Mouse (Mus musculus) cerebellum, adult 9-11 months (tissue): ENCODE measurements around the gene Hes1.

Experiments
- DNase-seq: peaks from one replicate; pipeline ENCODE4 v3.0.0; 2022

Hes1 gene

DNA sequence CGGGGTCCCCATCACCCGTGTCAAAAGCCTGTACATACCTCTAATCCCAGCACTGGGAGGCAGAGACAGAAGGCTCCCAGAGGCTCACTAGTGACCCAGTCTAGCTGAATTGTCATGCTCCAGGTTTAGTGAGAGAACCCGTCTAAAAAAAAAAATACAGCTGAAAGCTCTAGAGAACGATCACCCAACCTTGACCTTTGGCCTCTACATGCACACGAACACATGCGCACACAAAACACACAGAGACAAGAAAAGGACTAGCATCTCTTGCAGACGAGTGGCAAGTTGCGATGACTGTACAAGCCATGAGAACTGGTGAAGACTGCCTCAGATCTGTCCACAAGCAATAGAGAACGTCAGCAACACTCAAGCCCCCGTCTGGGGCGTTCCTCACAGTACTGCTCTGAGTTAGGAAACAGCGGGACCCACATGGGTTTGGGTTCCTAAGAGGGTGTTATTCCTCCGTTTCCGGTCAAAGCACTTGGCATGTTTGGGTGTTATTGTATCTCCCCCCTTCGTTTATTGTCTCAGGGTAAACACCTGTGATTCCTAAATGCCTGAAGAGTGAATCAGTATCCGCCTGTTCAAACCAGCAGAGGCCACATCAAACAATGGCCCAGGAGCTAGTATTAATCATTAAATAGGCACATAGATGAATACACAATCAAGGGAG is 11.2 kb upstream of the Hes1 start:
- DNase-seq = no peak

- DNase-seq = no peak
Observed at GRCm38 (mm10) chr16:30054541-30054940, 9.6 kb upstream of the Hes1 start.

DNA sequence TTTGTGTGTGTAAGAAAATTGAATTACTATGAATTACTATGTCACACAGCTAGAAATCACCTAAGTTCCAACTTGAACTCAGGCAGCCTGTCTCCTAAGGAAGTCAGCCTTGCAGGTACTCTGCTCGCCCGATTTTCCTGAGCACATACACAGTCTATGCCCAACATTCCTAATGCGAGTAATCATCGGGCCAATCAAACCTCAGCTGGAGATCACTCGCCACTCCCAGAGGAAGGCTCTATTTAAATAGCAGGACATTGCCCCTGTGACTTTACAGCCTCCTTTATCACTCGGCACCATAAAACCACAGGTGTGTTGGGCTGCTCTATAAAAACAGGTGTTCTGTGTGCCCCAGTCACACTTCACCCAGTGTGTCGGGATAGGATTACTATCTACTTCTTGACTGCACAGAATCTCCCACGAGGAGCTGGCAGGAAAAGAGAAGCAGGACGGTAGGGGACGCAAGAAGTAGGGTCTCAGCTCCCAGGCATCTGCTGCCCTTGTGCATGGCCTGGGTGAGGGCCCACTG is 8.8 kb upstream of the Hes1 start:
- no peak for DNase-seq

DNA sequence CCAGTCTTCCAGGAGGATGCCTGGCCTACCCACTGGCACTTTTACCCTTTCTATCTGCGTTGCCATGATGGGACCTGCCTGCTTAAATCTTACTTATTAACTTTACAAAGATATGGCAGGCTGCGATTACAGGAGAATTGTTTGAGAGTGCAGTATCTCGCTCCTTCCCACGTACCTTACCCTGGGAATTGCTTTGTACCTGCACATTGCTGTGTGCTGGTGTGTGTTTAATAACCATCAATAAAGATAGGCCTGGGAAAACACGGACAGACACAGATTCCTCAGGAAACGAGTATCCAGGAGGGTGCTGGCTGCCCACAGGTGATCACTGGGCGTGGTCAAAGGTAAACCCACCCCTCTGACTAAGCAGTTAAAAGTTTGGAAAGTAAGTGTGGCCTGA is 8.3 kb upstream of the Hes1 start:
- DNase-seq = no peak

DNA sequence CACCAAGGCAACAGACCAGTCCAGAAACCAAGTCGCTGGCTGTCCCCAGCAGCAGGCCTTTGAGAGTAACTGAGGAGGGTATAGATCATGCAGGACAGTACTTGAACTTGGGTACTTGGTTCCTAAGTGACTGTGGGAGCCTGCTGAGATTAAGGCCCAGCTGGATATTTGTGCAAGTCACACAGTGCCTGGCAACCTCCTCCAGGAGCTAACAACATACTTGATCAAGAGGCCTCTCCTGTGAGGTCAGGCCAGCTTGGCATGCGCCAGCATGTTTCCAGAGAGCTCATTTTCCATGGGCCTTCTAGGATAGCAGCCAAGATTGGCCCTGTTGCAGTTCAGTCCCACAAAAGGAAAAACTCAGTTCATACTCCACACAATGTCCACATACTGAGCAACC is 7.3 kb upstream of the Hes1 start:
- DNase-seq = no peak

DNA sequence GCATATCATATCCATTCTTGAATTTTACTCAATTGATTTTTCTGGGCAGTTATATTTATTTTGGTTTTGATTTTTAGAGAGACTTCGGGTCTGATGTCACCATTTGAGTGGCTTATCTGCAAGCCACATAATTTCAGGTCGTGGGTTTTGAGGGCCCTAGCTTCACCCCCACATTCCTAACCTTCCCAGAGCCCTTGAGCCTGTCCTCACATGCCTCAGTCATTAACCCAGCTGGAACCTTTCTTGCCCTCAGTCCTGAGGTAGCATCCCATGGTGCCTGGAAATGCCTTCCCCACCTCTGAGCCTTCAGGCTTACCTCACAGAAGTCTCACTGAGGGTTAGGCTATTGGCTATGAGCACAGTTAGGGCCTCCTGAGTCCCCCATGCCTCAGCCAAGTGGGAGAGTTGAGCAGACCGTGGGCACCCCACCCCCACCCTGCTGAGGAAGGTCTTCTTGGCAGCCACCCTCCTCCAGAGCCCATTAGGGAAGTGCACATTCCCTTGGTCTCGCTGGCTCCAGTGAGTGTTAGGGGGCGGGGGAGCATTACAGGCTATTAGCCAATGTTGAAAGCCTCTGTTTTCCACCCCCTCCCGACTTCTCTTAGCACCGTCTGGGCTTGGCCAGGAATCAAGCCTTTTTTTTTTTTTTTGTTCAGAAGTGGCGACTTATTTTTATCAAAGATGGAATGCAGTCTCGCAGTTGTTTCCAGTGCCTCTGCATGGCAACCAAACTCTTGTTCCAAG is 5.0 kb upstream of the Hes1 start:
- no peak for DNase-seq

DNA sequence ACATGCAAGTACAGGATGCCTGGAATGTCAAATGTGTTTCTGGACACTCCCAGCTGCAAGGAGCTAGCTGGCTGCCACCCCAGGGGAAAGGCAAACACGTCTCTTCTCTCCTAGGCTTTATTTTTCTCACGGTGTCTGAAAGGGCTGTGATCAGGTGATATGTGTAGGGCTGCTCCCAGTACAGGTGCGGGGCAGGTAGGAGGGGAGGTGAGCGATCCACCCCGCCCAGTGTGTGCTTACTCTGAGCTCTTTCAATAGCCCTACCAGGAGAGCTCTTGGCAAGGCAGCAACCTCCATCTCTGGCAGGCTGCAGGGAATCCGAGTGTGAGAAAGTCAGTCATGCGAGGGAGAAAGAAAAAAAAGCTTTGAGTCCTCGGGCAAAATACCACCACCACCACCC is 3.8 kb upstream of the Hes1 start:
- no peak for DNase-seq

DNA sequence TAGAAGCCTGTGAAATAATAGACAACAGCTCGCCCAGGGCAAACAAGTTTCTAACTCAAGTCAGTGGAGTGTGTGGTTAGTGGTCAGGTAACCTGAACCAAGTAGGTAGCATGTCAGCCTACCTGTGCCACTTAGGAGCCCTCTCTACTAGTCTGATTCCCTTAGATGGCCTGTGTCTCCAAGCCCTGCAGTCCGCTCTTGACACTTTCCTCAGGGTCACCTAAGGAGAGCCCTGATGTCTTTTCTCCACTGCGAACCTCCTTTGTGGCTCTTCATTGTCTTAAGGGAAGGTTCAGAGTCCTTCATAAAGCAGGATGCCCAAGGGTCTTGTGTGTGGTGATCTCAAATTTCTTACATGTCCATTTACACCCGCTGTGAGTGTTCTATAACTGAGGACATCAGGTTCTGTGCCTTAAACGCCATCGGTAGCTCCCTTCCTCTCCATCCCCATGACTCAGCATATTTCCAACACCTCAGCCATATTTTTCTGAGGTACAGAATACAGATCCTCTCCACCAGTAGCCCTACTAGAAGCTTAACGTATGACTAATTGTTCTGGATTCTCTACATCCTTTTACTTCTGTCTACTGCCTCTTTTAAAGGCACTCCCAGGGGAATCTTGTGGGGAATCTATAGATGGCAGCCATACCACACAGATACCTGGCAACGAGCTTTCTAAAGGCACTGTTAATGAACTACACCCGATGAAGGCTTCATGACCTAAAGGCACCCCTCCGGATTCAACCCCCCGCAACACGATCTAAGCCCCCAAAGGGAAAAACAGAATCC is 1.7 kb upstream of the Hes1 start:
- DNase-seq = no peak

DNA sequence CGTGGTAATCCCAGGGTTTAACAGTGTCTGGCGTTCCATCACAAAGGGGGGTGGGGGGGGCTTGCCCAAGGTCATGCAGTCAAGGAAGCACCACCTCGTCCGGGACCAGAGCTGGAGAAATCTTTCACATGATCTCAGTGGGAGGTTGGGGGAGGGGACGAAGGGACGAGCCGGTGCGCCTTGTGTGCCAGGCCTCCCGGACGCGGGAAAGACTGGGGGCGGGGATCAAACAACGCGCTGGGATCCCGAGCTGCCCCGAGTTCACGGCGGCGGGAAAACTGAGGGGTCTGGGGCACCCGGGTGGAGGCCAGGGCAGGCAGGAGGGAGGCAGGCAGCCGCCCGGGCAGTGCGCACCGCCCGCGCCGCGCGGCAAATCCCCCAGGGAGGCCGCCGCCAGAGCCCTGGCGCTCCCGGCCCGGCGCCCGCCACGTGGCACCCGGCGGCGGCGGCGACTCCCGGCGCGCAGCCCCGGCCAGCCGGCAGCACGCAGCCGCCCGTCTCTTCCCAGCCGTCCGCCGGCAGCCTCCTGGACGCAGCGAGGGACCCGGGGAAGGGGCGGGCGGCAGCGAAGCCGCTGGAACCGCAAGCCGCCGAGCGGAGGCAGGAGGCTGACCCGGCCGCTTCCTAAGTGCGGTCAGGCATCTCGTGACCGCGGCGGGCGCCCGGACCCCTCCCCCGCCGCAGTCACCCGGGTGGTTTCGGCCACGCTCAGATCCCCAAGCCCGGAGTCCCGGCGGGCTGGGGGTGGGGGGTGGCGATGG is 883 bp upstream of the Hes1 start:
- DNase-seq = peak; percentile 58

DNA sequence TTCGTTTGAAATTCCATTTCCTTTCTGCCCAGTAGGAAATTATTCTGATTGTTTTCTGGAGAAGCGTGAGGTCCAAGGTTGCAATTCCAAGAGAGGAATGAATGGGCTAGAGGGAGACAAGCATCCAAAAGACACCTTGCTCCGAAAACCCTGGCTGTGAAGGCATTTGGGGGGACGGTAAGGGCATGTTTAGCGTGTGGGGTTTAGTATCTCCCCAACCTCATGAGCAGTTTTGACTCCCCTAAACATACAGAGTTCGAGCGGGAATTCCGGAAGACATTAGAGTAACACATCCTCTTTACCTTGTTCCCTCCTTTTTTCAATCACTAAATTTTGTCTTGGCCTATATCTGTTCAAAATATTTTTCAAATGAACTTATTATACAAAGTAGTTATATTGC is 429 bp downstream of the Hes1 start:
- DNase-seq = no peak

DNA sequence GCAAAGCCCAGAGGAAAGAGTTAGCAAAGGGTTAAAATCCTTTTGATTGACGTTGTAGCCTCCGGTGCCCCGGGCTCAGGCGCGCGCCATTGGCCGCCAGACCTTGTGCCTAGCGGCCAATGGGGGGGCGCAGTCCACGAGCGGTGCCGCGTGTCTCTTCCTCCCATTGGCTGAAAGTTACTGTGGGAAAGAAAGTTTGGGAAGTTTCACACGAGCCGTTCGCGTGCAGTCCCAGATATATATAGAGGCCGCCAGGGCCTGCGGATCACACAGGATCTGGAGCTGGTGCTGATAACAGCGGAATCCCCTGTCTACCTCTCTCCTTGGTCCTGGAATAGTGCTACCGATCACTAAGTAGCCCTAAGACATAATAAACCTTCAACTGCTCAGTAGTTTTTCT is 893 bp downstream of the Hes1 start:
- DNase-seq = peak; percentile 73

GRCm38 (mm10) chr16:30065537-30066183 is 1.5 kb downstream of the Hes1 start:
- peak; percentile 24 for DNase-seq

DNA sequence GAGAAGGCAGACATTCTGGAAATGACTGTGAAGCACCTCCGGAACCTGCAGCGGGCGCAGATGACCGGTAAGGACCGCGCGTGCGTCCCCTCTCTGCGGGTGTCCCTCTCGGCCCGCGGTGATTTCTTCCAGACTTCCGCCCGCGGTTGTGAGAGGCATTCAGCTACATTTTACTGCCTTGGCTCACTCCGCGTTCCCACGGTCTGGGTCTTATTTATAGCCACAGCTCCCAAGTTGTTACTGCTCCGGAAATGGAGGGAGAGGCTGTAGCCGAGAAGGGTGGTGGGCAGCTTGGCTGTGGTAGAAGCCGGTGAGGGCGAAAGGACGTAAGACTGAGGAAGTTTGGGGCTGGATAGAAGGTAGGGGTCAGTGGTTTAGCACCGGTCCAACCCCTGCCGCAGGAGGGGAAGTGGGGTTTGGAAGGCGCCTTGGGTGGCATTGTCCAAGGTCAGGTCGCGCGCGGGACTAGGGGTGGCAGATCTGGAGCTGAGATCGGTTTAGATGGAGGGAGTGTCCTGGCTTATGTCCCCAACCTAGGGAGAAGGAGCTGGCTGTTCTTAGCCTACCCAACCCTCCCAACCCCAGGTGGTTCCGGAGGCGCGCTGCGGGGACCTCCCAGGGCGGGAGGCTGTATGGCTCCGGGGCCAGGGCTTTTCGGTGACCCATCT is 2.1 kb downstream of the Hes1 start:
- DNase-seq = peak; percentile 60

DNA sequence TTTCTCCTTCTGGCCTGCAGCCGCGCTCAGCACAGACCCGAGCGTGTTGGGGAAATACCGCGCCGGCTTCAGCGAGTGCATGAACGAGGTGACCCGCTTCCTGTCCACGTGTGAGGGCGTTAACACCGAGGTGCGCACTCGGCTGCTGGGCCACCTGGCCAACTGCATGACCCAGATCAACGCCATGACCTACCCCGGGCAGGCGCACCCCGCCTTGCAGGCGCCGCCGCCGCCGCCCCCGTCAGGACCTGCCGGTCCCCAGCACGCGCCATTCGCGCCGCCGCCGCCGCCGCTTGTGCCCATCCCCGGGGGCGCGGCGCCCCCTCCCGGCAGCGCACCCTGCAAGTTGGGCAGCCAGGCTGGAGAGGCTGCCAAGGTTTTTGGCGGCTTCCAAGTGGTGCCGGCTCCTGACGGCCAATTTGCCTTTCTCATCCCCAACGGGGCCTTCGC is 2.7 kb downstream of the Hes1 start:
- DNase-seq = peak; percentile 83

DNA sequence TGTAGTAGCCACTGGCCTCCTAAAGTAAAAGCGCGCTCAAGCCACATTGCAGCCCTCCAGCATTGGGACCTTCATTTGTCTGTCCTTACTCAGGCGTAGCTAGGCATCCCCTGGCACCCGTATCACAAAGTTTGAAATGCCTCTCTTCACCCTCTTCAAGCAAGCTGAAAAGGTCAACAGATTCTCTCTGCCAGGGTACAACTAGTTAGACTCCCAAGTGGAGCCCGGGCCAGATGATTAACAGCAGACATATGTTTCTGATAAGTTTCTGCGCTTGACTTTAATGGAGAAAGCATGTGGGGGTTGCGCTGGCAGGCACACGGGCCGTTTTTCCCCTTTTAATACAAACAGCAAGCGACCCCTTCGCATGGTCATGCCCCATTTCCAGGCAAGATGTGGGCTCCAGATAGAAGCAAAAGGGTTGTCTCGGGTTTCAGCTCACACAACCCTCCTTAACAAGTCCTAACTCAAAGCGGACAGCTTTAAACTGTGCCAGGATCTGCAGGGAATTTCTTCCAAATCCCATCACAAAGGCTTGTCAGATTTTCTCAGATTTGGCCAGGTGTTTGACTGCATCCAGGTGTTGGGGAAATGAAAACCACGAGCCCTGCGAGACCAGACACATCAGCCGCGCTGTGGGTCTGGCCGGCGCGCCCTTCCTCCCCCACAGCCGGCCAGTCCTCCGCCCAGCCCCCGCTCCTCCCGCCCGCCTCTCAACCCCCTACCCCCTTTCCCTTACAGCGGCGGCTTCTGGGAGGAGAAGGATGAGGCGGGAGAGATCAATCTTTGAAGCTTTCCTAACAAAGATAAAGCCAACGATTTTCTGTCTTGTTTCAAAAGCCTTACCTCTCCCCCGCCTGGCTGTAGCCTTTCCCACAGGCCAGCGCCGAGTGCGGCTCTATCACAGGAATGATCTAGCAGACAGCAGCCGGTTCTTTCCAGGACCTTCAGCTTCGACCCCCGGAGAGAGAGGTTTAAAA is 4.1 kb downstream of the Hes1 start:
- DNase-seq = peak; percentile 20

DNA sequence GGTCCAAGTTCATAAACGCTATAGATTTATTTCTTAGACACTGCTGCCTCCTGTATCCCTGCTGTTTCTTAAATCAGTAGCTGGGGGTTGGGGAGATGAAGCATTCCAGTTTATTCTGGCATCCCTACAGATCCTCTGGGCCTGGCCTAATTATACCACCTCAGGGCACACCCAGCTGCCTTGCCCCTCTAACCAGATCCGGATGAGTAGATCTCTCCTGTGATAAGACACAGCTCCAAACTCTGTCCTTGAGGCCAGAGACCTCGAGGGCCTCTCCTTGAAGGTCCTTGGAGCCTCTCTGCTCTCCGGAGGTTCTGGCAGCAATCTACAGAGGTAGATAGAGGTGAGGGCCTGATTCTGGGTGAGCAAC is 5.4 kb downstream of the Hes1 start:
- DNase-seq = no peak

- DNase-seq = peak; percentile 70
Observed at GRCm38 (mm10) chr16:30069950-30070770, 6.0 kb downstream of the Hes1 start.

DNA sequence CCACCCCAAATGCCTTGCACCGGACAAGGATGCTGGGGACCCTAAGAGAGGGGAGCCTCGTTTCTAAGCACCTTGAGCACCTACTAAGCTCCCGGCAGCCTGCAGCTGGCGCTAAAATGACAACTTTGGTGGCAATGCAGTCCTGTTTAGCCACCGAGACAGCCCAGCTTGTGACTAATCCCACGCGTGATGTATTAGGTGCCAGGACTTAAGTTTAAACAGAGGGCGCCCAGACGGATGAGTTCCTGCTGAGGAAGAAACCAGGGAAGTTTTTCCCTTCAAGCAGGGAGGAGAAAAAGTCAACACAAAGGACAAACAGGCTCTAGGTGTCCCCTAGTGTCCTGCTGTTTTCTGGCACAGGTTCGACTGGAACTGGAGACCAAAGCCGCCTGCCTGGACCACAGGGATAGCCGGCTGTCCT is 6.6 kb downstream of the Hes1 start:
- DNase-seq = peak; percentile 61

GRCm38 (mm10) chr16:30073317-30073716 is 9.1 kb downstream of the Hes1 start:
- DNase-seq = no peak

GRCm38 (mm10) chr16:30081498-30081897 is 17.3 kb downstream of the Hes1 start:
- DNase-seq = no peak
